Mouse (Mus musculus) forebrain, embryonic 12.5 days (tissue): ENCODE results near the gene 4930407I10Rik. TPM values are rescaled to one million over a fixed set of nuclear protein-coding genes. Genes with fewer than 3 reads are reported as not detected.

Experiments used
- ATAC-seq: fragments of 200-750 bp; cut with Nextera tagmentation; 2 replicates; pipeline ENCODE4 v1.8.0; 2017; ENCODE audit warnings: moderate TSS enrichment; ENCODE audit not compliant: low FRiP score
- H3K27ac ChIP-seq: fragments of 300-500 bp; sonication (generic); 2 replicates; pipeline ENCODE4 v1.5.1; 2016; ENCODE audit warnings: mild to moderate bottlenecking
- H3K27me3 ChIP-seq: fragments of 300-500 bp; sonication (generic); 2 replicates; pipeline ENCODE4 v1.6.1; 2016; ENCODE audit warnings: mild to moderate bottlenecking
- H3K36me3 ChIP-seq: fragments of 300-500 bp; sonication (generic); replicated peaks from 2 replicates; pipeline ENCODE4 v1.6.1; 2016; ENCODE audit warnings: mild to moderate bottlenecking
- H3K4me1 ChIP-seq: fragments of 300-500 bp; sonication (generic); 2 replicates; pipeline ENCODE4 v1.6.1; 2016
- H3K4me2 ChIP-seq: fragments of 300-500 bp; sonication (generic); 2 replicates; pipeline ENCODE4 v1.6.1; 2016; ENCODE audit warnings: mild to moderate bottlenecking, moderate library complexity
- H3K4me3 ChIP-seq: fragments of 300-500 bp; sonication (generic); replicated peaks from 2 replicates; pipeline ENCODE4 v1.5.1; 2016; ENCODE audit warnings: mild to moderate bottlenecking
- H3K9ac ChIP-seq: fragments of 300-500 bp; sonication (generic); 2 replicates; pipeline ENCODE4 v1.6.1; 2016; ENCODE audit warnings: mild to moderate bottlenecking
- H3K9me3 ChIP-seq: fragments of 300-500 bp; sonication (generic); 2 replicates; pipeline ENCODE4 v1.6.1; 2016
- WGBS: fragments of 180-500 bp; shearing (Covaris S2); methylation state at CpG from one replicate; pipeline ENCODE4 v1.1.7; 2016; 5-methylcytosine and 5-hydroxymethylcytosine counted together
- polyA plus RNA-seq: library from polyadenylated mRNA; unstranded; fragments of >200 nt; fragmentation: Nextera tagmentation; extraction: Ambion mirVana; gene quantifications from 2 replicates; pipeline ENCODE4 v1.2.1, GENCODE M21; 2016

4930407I10Rik gene
- polyA plus RNA-seq, 1 experiment from 2014 or later: not detected

DNA sequence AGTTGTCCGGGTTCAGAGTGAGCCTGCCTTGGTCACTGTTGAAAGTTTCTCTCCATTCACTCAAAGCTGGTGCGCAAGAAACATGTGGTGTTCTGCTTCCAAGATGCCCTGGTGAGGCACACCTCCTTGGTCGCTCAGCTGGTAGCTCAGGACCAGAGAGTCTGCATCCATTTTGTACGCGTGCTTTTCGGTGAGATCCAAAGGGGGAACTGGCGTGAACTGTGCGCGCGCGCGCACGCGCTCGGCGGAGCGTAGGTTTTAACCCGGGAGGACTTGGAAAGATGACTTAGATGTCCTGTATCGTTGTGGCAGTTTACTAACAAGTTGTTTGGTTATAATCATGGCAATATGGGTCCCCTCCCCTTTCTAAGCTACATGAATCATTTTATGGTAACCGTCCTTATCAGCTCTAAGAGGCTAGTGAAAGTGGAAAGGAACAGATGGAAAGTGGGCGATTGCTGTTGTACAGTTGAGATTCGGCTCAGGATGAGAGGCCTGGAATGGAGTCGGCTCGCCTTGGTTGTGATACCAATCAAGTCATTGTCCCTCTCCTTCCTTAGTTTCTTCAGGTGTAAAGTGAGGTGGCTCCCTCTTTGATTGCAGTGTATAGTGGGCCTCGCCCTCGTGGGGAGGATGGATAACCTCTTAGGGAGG is 13.0 kb downstream of the 4930407I10Rik start:
- peaks cover 51% of the 10 kb centered on the region for H3K27me3 ChIP-seq
- WGBS: 93% methylated on average over 26 of the region's 26 CpGs
- no peak overlapping the region for H3K4me2 ChIP-seq
- H3K9me3 ChIP-seq: peaks cover 6% of the 10 kb centered on the region; the same call in 1 of the 2 replicates
- H3K4me1 ChIP-seq: no peaks in the 10 kb centered on the region
- no peaks in the 10 kb centered on the region for H3K36me3 ChIP-seq
- no peak for ATAC-seq
- no peak overlapping the region for H3K27ac ChIP-seq
- H3K4me3 ChIP-seq: no peak overlapping the region
- H3K9ac ChIP-seq: no peak overlapping the region

DNA sequence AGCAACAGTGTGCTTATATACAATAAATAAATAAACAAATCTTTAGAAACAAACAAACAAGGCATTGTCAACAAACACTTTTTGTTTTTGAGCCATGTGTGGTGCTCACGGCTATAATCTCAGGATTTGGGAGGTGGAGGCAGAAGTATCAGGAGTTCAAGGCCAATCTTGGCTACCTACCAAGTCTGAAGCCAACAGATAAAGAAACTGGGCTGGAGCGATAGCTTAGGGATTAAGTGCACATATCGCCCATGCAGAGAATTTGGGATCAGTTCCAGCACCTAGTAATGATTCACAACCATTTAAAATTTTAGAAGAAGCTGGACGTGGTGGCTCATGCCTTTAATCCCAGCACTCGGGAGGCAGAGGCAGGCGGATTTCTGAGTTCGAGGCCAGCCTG is 14.5 kb downstream of the 4930407I10Rik start:
- Histone ChIP-seq H3K36me3 (no peaks in the 10 kb centered on the region), H3K27ac (no peak overlapping the region), H3K9ac (no peak overlapping the region), H3K27me3 (peaks cover 43% of the 10 kb centered on the region), H3K9me3 (peaks cover 6% of the 10 kb centered on the region; the same call in 1 of the 2 replicates), H3K4me3 (no peak overlapping the region), H3K4me1 (no peaks in the 10 kb centered on the region), H3K4me2 (no peak overlapping the region)
- no peak for ATAC-seq
- 95% methylated on average over 7 of the region's 7 CpGs for WGBS

DNA sequence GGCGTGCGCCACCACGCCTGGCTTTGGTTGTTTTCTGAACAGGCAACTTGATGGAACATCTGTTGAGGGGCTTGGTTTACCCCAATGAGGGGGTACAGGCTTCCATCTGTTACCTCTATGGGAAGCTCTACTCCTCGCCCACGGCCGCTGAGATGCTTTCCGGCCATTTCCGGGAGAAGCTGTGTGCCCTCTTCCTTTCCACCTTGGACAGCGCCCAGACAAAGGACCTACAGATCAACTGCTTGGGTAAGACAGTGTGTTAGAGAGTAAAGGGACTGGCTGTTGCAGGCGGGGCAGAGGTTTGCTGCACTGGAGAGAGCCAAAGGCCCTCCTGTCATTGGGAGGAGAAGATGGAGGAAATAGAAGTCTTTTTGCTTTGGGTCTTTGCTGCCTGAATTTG is 20.9 kb downstream of the 4930407I10Rik start:
- Histone ChIP-seq H3K36me3 (no peaks in the 10 kb centered on the region), H3K4me1 (no peaks in the 10 kb centered on the region), H3K27ac (no peak overlapping the region), H3K9ac (no peak overlapping the region), H3K27me3 (no peaks in the 10 kb centered on the region), H3K4me3 (no peak overlapping the region), H3K9me3 (no peaks in the 10 kb centered on the region), H3K4me2 (no peak overlapping the region)
- WGBS: 63% methylated on average over 10 of the region's 10 CpGs
- ATAC-seq: no peak

DNA sequence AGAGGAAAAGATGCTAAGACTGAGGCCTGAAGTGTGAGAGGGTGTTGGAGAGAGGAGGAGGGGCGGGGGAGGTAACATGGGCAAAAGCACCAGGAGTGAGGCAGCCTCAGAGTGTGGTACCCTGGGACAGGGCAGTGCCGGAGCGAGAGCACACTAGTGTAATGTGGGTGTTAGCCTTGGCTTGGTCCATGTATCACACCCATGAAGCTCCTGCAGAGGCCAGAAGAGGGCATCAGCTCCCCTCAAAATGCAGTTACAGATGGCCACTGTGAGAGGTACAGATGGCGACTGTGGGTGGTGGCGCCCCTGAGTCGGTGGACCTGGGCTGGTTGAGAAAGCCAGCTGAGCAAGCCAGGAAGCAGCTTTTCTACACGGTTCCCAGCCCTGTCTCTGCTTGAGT is 22.2 kb downstream of the 4930407I10Rik start:
- Histone ChIP-seq H3K36me3 (no peaks in the 10 kb centered on the region), H3K4me2 (no peak overlapping the region), H3K27me3 (no peaks in the 10 kb centered on the region), H3K9ac (no peak overlapping the region), H3K9me3 (no peaks in the 10 kb centered on the region), H3K4me3 (no peak overlapping the region), H3K27ac (no peak overlapping the region), H3K4me1 (no peaks in the 10 kb centered on the region)
- 32% methylated on average over 7 of the region's 7 CpGs for WGBS
- ATAC-seq: no peak

DNA sequence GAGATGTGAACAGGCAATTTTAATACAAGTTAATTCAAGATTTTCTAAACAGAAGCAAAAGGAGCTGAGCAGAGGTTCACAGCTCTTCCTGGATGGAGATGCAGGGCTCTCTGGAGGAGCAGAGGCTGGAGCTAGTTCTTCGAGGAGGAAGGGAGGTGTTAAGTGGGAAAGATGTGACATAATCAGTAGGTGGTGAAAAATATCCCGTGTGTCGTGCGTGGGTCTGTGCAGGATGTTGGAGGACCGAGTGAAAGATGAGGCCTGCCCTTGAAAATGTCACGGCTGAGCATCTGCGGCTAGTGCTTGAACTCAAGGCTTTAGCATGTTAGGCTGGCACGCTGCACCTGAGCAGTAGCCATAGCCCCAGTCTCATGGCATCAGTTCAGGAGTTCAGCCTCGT is 26.7 kb downstream of the 4930407I10Rik start:
- Histone ChIP-seq H3K27ac (no peak overlapping the region), H3K4me1 (no peaks in the 10 kb centered on the region), H3K9me3 (no peaks in the 10 kb centered on the region), H3K4me2 (no peak overlapping the region), H3K9ac (no peak overlapping the region), H3K4me3 (no peak overlapping the region), H3K27me3 (0 out of 2 replicates have a peak, but pooled peaks cover 8% of the 10 kb centered on the region), H3K36me3 (no peaks in the 10 kb centered on the region)
- ATAC-seq: no peak
- 91% methylated on average over 9 of the region's 9 CpGs for WGBS

DNA sequence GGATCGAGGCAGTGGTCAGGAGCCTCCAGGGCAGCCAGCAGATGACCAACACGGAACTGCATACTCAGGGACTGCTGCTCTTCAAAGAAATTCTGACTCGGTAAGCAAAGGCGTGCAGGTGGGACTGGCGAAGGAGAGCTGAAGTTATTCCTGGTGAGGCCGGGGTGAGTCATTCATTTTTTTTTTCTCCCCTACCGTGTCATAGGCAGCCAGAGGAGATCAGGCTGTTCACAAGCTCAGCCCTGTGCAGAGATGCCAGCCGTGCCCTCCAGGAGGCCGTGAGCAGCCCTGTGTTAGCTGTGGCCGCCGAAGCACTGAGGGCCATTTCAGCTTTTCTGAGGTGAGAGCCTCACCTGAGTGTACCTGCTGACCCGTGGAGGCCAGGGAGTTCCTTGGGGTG is 27.2 kb downstream of the 4930407I10Rik start:
- no peak overlapping the region for H3K4me3 ChIP-seq
- H3K9ac ChIP-seq: no peak overlapping the region
- no peak for ATAC-seq
- no peak overlapping the region for H3K4me2 ChIP-seq
- no peaks in the 10 kb centered on the region for H3K36me3 ChIP-seq
- H3K4me1 ChIP-seq: no peaks in the 10 kb centered on the region
- H3K9me3 ChIP-seq: no peaks in the 10 kb centered on the region
- 84% methylated on average over 12 of the region's 12 CpGs for WGBS
- H3K27me3 ChIP-seq: peaks cover 8% of the 10 kb centered on the region; the same call in 1 of the 2 replicates
- H3K27ac ChIP-seq: no peak overlapping the region

DNA sequence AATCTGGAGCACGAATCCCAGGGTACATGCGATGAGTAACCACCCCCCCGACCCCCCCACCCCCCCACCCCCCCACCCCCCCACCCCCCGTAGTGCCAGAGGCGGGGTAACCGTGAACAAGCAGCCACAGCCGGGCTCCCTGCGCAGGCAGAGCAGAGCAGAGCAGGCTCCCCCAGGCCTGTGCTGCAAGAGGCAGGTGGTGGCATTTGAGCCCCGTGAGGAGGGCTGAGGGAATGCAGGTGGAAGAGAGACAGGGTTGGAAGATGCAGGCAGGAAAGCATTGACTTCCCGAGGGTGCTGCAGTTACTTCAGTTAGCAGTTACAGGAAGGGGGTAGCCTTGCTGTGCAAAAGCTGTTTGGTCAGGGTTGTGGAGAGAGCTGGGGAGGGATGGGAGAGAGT is 28.3 kb downstream of the 4930407I10Rik start:
- 14% methylated on average over 10 of the region's 10 CpGs for WGBS
- H3K9me3 ChIP-seq: no peaks in the 10 kb centered on the region
- H3K36me3 ChIP-seq: no peaks in the 10 kb centered on the region
- peaks cover 8% of the 10 kb centered on the region; the same call in 1 of the 2 replicates for H3K27me3 ChIP-seq
- no peak overlapping the region for H3K4me3 ChIP-seq
- H3K4me2 ChIP-seq: no peak overlapping the region
- H3K27ac ChIP-seq: no peak overlapping the region
- no peaks in the 10 kb centered on the region for H3K4me1 ChIP-seq
- ATAC-seq: no peak
- no peak overlapping the region for H3K9ac ChIP-seq

DNA sequence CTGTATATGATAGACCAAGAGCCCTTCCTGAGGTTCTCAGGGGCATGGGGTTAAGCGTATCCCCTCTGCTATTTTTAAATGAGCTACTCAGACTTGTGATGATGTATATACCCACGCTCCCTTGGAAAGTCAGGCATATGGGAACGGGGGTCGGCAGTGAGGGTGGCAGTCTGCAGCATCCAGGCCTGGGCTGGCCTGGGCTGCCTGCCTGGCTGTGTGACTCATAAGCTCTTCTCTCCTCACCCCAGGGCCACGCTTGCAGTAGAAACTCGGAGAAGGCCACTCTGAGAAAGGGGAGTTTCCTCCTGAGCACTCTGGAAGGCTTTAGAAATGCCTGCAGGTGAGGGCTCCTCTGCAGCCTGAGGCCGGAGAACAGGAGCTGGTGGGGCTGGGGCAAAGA is 32.1 kb downstream of the 4930407I10Rik start:
- no peak overlapping the region for H3K4me3 ChIP-seq
- H3K4me1 ChIP-seq: no peaks in the 10 kb centered on the region
- 82% methylated on average over 7 of the region's 7 CpGs for WGBS
- ATAC-seq: no peak
- no peak overlapping the region for H3K4me2 ChIP-seq
- H3K9me3 ChIP-seq: no peaks in the 10 kb centered on the region
- peaks cover 8% of the 10 kb centered on the region; the same call in 1 of the 2 replicates for H3K27me3 ChIP-seq
- H3K9ac ChIP-seq: no peak overlapping the region
- H3K27ac ChIP-seq: no peak overlapping the region
- no peaks in the 10 kb centered on the region for H3K36me3 ChIP-seq

DNA sequence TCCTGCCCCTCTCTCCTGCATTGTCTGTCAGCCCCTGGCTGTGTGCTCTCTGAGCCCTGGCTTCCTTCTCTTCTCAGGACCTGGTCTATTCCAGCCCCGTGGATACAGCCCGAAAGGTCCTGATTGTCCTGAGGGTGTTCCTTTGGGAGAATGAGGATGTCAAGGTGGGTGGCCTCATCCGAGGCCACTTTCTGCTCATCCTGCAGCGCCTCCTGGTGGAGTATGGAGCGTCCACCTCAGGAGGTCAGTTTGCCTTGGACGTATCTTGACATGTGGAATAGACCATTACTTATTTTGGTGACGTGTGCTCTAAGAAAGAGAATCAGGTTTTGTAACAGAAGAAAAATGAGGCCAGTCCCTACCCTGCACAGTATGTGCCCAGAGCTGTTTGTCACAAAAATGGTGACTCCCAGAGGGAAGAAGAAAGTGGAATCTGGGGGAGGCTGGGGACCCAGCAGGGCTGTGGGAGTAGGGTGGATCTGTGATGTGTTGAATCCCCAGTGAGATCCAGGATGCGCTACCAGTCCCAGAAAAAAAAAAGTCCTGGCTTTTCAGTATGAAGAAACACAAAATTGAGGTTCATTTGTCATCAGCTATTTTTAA is 48.1 kb downstream of the 4930407I10Rik start:
- Histone ChIP-seq H3K4me2 (no peak overlapping the region), H3K27me3 (no peaks in the 10 kb centered on the region; the same call in 1 of the 2 replicates), H3K9me3 (no peaks in the 10 kb centered on the region), H3K4me1 (no peaks in the 10 kb centered on the region), H3K36me3 (no peaks in the 10 kb centered on the region), H3K9ac (no peak overlapping the region), H3K4me3 (no peak overlapping the region), H3K27ac (no peak overlapping the region)
- ATAC-seq: no peak
- 17% methylated on average over 8 of the region's 8 CpGs for WGBS

Other genes starting within 250 kb of the 4930407I10Rik start
- 24.4 and 24.8 TPM in 2 replicates for gene Tob2, start 200.4 kb upstream of the 4930407I10Rik start, polyA plus RNA-seq
- gene Phf5a, start 187.2 kb upstream of the 4930407I10Rik start, polyA plus RNA-seq: 138 and 140 TPM in 2 replicates
- gene Aco2, start 186.8 kb upstream of the 4930407I10Rik start, polyA plus RNA-seq: 184 and 185 TPM in 2 replicates
- gene Polr3h, start 132.9 kb upstream of the 4930407I10Rik start, polyA plus RNA-seq: 69.8 and 75.6 TPM in 2 replicates
- gene Csdc2, start 122.4 kb upstream of the 4930407I10Rik start, polyA plus RNA-seq: 35.8 and 39.9 TPM in 2 replicates
- gene Pmm1, start 98.2 kb upstream of the 4930407I10Rik start, polyA plus RNA-seq: 42.0 and 44.0 TPM in 2 replicates
- not detected in 2 replicates for gene 1700029P11Rik, start 78.6 kb upstream of the 4930407I10Rik start, polyA plus RNA-seq
- 58.5 and 64.4 TPM in 2 replicates for gene Xrcc6, start 71.3 kb upstream of the 4930407I10Rik start, polyA plus RNA-seq
- gene Desi1, start 25.3 kb upstream of the 4930407I10Rik start, polyA plus RNA-seq: 39.2 and 40.7 TPM in 2 replicates
- 210 and 220 TPM in 2 replicates for gene Snu13, start 11.6 kb upstream of the 4930407I10Rik start, polyA plus RNA-seq
- gene Mei1, start 10.8 kb downstream of the 4930407I10Rik start, polyA plus RNA-seq: 0.06 and 0.08 TPM in 2 replicates
- gene Ccdc134, start 68.8 kb downstream of the 4930407I10Rik start, polyA plus RNA-seq: 17.5 and 19.0 TPM in 2 replicates
- 244 and 265 TPM in 2 replicates for gene Srebf2, start 88.0 kb downstream of the 4930407I10Rik start, polyA plus RNA-seq
- gene Shisa8, start 153.7 kb downstream of the 4930407I10Rik start, polyA plus RNA-seq: 0.90 and 2.4 TPM in 2 replicates
- 0.24 and 0.29 TPM in 2 replicates for gene Tnfrsf13c, start 165.2 kb downstream of the 4930407I10Rik start, polyA plus RNA-seq
- gene Cenpm, start 185.6 kb downstream of the 4930407I10Rik start, polyA plus RNA-seq: 81.3 and 86.4 TPM in 2 replicates
- gene 1500009C09Rik, start 193.2 kb downstream of the 4930407I10Rik start, polyA plus RNA-seq: 3.9 and 4.7 TPM in 2 replicates
- gene Sept3, start 215.7 kb downstream of the 4930407I10Rik start, polyA plus RNA-seq: 223 and 233 TPM in 2 replicates
- gene Wbp2nl, start 239.8 kb downstream of the 4930407I10Rik start, polyA plus RNA-seq: 0.14 and 0.18 TPM in 2 replicates